Mouse (Mus musculus) neural tube, embryonic 15.5 days (tissue): ENCODE results near the gene Sp1. TPM values are rescaled to one million over a fixed set of nuclear protein-coding genes. Genes with fewer than 3 reads are reported as not detected.

Experiments
- ATAC-seq: fragments of 200-750 bp; cut with Nextera tagmentation; 2 replicates; pipeline ENCODE4 v1.8.0; 2017; ENCODE audit warnings: mild to moderate bottlenecking, moderate TSS enrichment, moderate library complexity; ENCODE audit not compliant: low FRiP score
- H3K27ac ChIP-seq: fragments of 300-500 bp; sonication (generic); replicated peaks from 2 replicates; pipeline ENCODE4 v1.5.1; 2015; ENCODE audit warnings: mild to moderate bottlenecking, inconsistent platforms
- H3K27me3 ChIP-seq: fragments of 300-500 bp; sonication (generic); replicated peaks from 2 replicates; pipeline ENCODE4 v1.6.1; 2015; ENCODE audit warnings: inconsistent platforms
- H3K36me3 ChIP-seq: fragments of 300-500 bp; sonication (generic); 2 replicates; pipeline ENCODE4 v1.6.1; 2015; ENCODE audit warnings: inconsistent platforms
- H3K4me1 ChIP-seq: fragments of 300-500 bp; sonication (generic); 2 replicates; pipeline ENCODE4 v1.6.1; 2015; ENCODE audit warnings: inconsistent platforms
- H3K4me2 ChIP-seq: fragments of 300-500 bp; sonication (generic); 2 replicates; pipeline ENCODE4 v1.6.1; 2015; ENCODE audit warnings: inconsistent platforms, mild to moderate bottlenecking, moderate library complexity
- H3K4me3 ChIP-seq: fragments of 300-500 bp; sonication (generic); replicated peaks from 2 replicates; pipeline ENCODE4 v1.5.1; 2015; ENCODE audit warnings: mild to moderate bottlenecking, inconsistent platforms
- H3K9ac ChIP-seq: fragments of 300-500 bp; sonication (generic); replicated peaks from 2 replicates; pipeline ENCODE4 v1.6.1; 2015; ENCODE audit warnings: mild to moderate bottlenecking, inconsistent platforms
- H3K9me3 ChIP-seq: fragments of 300-500 bp; sonication (generic); replicated peaks from 2 replicates; pipeline ENCODE4 v1.6.1; 2016; ENCODE audit warnings: inconsistent platforms
- WGBS: fragments of 180-500 bp; shearing (Covaris S2); methylation state at CpG from one replicate; pipeline ENCODE4 v1.1.7; 2015; ENCODE audit warnings: mixed read lengths; 5-methylcytosine and 5-hydroxymethylcytosine counted together
- polyA plus RNA-seq: library from polyadenylated mRNA; unstranded; fragments of >200 nt; fragmentation: Nextera tagmentation; extraction: Ambion mirVana; gene quantifications from 2 replicates; pipeline ENCODE4 v1.2.1, GENCODE M21; 2015

Gene Sp1
- polyA plus RNA-seq, result 3.0 and 3.9 TPM in 2 replicates

DNA sequence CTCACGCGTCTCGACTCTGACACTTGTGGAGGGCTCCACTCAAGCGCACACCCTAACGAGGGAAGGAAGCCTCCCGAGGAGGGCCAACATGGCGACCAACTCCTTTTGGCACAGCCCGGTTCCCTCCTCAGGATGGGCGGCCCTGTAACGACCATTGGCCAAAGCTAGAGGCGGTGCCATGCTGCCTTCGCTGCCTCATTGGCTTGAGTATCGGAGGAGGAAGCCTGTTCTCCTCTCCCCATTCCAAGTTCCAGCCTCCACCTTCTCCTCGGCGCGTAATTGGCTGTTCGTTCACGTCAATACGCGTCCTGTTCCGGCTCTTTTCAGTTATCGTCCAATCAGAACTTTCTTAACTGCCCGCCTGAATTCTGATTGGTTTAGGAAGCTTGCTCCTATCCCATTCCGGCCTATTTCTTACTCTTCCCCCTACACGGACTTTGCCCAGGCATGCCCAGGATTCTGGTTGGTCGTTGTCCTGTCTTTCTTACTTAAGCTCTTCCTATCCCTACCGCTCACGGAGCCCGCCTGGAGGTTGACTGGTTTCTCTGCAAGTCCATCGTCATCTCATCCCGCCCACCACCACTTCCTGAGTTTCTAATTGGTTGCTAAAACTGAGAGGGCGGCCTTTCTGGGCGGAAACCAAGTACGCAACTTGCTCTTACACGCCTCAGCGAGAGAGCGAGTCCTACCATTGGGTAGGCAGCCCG is at the start of gene Sp1:
Sp1 (plus strand) TSS at position 655 of the 707 bp plus-strand sequence.
- Histone ChIP-seq H3K27ac (peak within 1 kb of the TSS; percentile 100), H3K27me3 (no peaks in the 10 kb centered on the region), H3K4me1 (peaks cover 43% of the 10 kb centered on the region), H3K9me3 (no peaks in the 10 kb centered on the region), H3K4me2 (peak within 1 kb of the TSS; percentile 60), H3K9ac (peak within 1 kb of the TSS; percentile 77), H3K4me3 (peak within 1 kb of the TSS; percentile 72), H3K36me3 (peaks cover 28% of the 10 kb centered on the region)
- ATAC-seq, result peak; percentile 97
- under 1% methylated on average over 38 of the region's 38 CpGs for WGBS

DNA sequence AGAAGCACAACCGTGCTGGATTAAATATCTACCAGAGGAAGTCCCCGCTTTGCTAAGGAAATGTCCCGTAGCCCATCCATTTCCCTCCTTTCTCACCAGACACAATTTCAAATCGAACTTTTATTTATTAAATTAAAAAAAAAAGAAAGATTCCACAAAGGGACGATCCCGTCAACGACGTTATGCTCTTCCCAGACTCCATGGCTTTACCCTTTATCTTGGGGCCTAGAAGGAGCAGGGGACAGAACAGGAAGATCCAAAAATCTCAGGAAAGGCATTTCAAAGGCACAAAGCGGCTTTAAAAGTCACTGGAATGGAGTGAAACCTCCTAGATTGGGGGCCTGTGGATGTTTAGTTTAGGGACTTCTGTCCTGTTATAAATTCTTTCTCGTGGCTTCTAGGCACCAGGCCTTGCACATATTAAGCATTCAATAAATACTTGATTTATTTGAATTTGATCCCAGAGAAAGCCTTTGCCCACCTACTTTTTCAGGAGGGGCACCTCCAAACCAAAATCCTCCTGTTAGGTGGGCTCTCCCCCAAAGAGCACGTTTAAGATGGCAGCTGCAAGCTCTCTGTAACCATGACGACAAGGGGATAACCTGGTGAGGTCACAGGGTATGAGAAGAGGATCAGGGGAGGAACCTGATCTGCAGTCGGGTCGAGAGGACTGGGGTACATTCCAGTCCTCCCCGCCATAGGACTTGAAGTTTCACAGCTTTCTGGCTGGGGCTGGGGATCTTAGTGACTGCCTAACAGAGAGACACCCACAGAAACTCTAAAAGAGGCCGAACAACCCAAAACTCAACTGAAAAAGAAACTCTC is 49.2 kb upstream of the Sp1 start:
- Histone ChIP-seq H3K4me3 (no peak overlapping the region), H3K9ac (no peak overlapping the region), H3K27ac (no peak overlapping the region), H3K36me3 (no peaks in the 10 kb centered on the region), H3K4me2 (peak overlapping the region; percentile 98), H3K27me3 (peaks cover 48% of the 10 kb centered on the region), H3K4me1 (peaks cover 33% of the 10 kb centered on the region), H3K9me3 (no peaks in the 10 kb centered on the region)
- no peak for ATAC-seq
- WGBS, result 27% methylated on average over 16 of the region's 16 CpGs

DNA sequence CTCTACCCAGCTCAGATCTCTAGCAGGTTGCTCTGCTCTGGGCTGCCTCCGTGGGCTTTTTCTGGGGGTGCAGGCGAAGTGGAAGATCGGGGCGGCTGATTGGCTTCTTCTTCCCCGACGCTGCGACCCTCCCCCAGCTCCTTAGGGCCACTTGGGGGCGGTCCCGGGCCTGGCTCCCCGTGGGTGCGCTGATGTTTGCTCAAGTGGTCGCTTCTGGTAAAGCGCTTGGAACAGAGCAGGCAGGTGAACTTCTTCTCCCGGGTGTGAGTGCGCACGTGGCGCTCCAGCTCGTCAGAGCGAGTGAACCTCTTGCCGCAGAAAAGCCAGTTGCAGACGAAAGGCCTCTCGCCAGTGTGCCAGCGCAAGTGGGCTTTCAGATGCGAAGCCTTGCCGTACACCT is 47.8 kb upstream of the Sp1 start:
- Histone ChIP-seq H3K27me3 (peaks cover 48% of the 10 kb centered on the region), H3K4me1 (peaks cover 40% of the 10 kb centered on the region), H3K9ac (no peak overlapping the region), H3K4me3 (peak overlapping the region; percentile 7; the same call in 1 of the 2 replicates), H3K9me3 (no peaks in the 10 kb centered on the region), H3K4me2 (peak overlapping the region; percentile 53), H3K27ac (no peak overlapping the region), H3K36me3 (no peaks in the 10 kb centered on the region)
- no peak for ATAC-seq
- WGBS, result 3% methylated on average over 25 of the region's 25 CpGs

GRCm38 (mm10) chr15:102358834-102359233 is 47.1 kb upstream of the Sp1 start:
- H3K9ac ChIP-seq, result no peak overlapping the region
- H3K27me3 ChIP-seq, result peaks cover 55% of the 10 kb centered on the region
- no peak overlapping the region for H3K27ac ChIP-seq
- ATAC-seq, result no peak
- no peaks in the 10 kb centered on the region for H3K36me3 ChIP-seq
- H3K9me3 ChIP-seq, result no peaks in the 10 kb centered on the region
- H3K4me2 ChIP-seq, result peak overlapping the region; percentile 53; the same call in 1 of the 2 replicates
- peaks cover 40% of the 10 kb centered on the region for H3K4me1 ChIP-seq
- H3K4me3 ChIP-seq, result no peak overlapping the region
- 28% methylated on average over 5 of the region's 5 CpGs for WGBS

DNA sequence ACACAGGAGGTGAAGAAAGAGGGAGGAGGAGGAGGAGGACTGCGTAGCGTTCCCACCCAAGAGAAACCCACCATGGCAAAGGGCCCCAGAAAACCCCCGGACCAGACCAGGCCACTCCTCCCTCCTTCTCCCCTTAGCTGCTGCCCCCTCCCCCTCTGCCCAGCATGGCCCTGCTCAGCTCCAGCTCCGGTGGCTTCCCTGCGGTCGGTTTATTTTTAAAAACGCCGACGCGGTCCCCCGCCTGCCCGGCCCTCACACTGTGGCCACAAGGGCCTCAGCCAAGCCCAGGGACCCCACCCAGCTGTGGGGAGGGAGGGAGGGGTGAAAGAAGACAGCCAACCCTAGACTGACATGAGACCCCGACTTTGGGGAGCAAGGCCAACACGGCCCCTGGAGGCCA is 43.3 kb upstream of the Sp1 start:
- Histone ChIP-seq H3K9ac (no peak overlapping the region), H3K4me3 (no peak overlapping the region), H3K4me1 (peaks cover 32% of the 10 kb centered on the region), H3K27ac (0 out of 2 replicates have a peak overlapping the region, but pooled peaks have one; percentile 23), H3K36me3 (no peaks in the 10 kb centered on the region), H3K4me2 (peak overlapping the region; percentile 28; the same call in 1 of the 2 replicates), H3K27me3 (peaks cover 44% of the 10 kb centered on the region), H3K9me3 (no peaks in the 10 kb centered on the region)
- no peak for ATAC-seq
- WGBS, result 15% methylated on average over 14 of the region's 14 CpGs

DNA sequence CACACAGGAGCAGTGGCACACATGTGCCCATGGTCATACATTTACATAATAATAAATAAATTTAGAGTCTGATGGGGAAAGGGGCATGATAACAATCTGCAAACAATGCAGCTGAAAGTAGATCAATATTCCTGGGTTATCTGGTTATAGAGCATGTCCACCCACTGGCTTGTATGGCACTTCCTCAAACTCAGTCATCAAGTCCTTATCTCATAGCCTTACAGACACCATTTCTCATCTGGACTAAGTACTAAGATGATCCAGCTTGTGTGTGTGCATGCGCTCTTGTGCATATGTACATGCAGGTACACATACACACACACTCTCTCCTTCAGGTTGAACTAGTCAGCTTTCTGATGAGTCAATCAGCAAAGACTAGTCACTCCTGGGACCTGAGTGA is 41.3 kb upstream of the Sp1 start:
- Histone ChIP-seq H3K27ac (no peak overlapping the region), H3K27me3 (peaks cover 24% of the 10 kb centered on the region), H3K4me2 (no peak overlapping the region), H3K9me3 (no peaks in the 10 kb centered on the region), H3K4me3 (no peak overlapping the region), H3K9ac (no peak overlapping the region), H3K36me3 (no peaks in the 10 kb centered on the region), H3K4me1 (peaks cover 20% of the 10 kb centered on the region)
- 94% methylated on average over 1 of the region's 1 CpGs for WGBS
- ATAC-seq, result no peak

- WGBS, result 12% methylated on average over 7 of the region's 7 CpGs
- ATAC-seq, result no peak
- Histone ChIP-seq H3K9ac (no peak overlapping the region), H3K4me1 (peaks cover 26% of the 10 kb centered on the region), H3K4me3 (peak overlapping the region; percentile 32; the same call in 1 of the 2 replicates), H3K27ac (no peak overlapping the region), H3K27me3 (peaks cover 28% of the 10 kb centered on the region), H3K36me3 (no peaks in the 10 kb centered on the region), H3K9me3 (no peaks in the 10 kb centered on the region), H3K4me2 (peak overlapping the region; percentile 57)
Measured at GRCm38 (mm10) chr15:102366238-102366637, 39.7 kb upstream of the Sp1 start.

GRCm38 (mm10) chr15:102366733-102367344 is 39.1 kb upstream of the Sp1 start, which contains the start of gene Sp7:
Sp7 (minus strand) TSS chr15:102367182.
- Histone ChIP-seq H3K4me2 (peak within 1 kb of the TSS; percentile 57), H3K27me3 (peaks cover 28% of the 10 kb centered on the region), H3K27ac (no peak within 1 kb of the TSS), H3K36me3 (no peaks in the 10 kb centered on the region), H3K9ac (peak within 1 kb of the TSS; percentile 30; the same call in 1 of the 2 replicates), H3K9me3 (no peaks in the 10 kb centered on the region), H3K4me3 (peak within 1 kb of the TSS; percentile 32), H3K4me1 (peaks cover 26% of the 10 kb centered on the region)
- WGBS, result 4% methylated on average over 15 of the region's 15 CpGs
- peak; percentile 39; the same call in 1 of the 2 replicates for ATAC-seq

DNA sequence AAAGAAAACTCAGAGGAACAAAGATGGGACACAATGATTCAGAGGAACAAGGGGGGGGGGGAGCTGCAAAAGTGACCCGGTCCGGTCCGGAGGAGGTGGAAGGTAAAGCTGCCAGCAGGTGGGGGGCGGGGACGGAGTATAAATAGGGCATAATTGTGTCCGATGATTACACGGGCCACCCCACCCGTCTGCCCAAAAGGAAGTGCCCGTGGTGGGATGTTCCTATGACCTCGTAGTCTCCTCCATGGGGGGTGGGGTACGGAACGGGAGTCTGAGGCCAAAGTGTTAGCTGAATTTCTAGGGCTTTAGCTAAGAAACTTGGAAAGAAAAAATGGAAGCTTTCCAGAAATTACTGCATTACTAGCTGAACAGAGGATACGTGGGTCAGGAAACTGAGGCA is 36.0 kb upstream of the Sp1 start:
- no peak overlapping the region for H3K27ac ChIP-seq
- peaks cover 21% of the 10 kb centered on the region for H3K27me3 ChIP-seq
- no peak for ATAC-seq
- WGBS, result 11% methylated on average over 13 of the region's 13 CpGs
- H3K4me3 ChIP-seq, result no peak overlapping the region
- no peaks in the 10 kb centered on the region for H3K36me3 ChIP-seq
- H3K9ac ChIP-seq, result no peak overlapping the region
- peaks cover 19% of the 10 kb centered on the region for H3K4me1 ChIP-seq
- no peaks in the 10 kb centered on the region for H3K9me3 ChIP-seq
- 0 out of 2 replicates have a peak overlapping the region, but pooled peaks have one; percentile 6 for H3K4me2 ChIP-seq

- no peaks in the 10 kb centered on the region for H3K9me3 ChIP-seq
- H3K4me2 ChIP-seq, result no peak overlapping the region
- no peak overlapping the region for H3K4me3 ChIP-seq
- H3K27me3 ChIP-seq, result peaks cover 15% of the 10 kb centered on the region
- H3K9ac ChIP-seq, result no peak overlapping the region
- no peaks in the 10 kb centered on the region for H3K36me3 ChIP-seq
- H3K4me1 ChIP-seq, result peaks cover 19% of the 10 kb centered on the region
- no peak overlapping the region for H3K27ac ChIP-seq
- ATAC-seq, result no peak
- 8% methylated on average over 10 of the region's 10 CpGs for WGBS
Measured at GRCm38 (mm10) chr15:102370727-102371126, 35.2 kb upstream of the Sp1 start.

DNA sequence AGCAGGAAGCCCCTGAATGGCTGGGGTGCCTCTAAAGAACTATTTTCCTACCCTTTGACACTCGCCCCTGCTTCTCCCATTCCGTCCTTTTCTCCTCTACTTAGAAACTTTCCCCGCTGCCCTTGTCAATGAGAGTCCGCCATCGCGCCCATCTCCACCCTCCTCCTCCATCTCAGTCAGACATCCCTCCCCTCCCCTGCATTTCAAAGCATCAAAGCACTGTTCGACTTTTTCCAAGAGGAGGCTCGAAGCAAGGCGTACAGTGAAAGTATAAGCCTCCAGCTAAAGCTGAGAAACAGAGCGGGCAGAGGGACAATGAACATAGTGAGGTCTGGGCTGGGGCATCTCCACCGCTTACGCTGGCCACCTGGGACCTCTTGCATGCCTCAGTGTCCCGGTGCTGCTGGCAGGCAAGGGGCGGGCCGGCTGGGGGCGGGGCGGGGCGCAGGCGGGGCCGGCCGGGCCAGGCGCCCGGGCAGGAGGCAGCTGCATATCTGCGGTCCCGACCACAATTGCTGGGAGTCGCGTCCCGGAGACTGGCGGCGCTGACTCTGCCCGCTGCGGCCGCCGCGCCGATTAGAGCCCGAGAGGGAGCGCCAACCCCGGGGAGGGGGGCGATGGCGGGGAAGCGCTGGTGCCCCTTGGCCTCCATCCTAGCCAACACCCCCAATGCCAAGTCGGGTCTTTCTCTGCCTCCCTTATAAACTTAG is 29.3 kb upstream of the Sp1 start:
- peak; percentile 74 for ATAC-seq
- Histone ChIP-seq H3K4me2 (peak overlapping the region; percentile 87), H3K9ac (peak overlapping the region; percentile 67), H3K27me3 (no peaks in the 10 kb centered on the region), H3K4me3 (peak overlapping the region; percentile 58), H3K9me3 (no peaks in the 10 kb centered on the region), H3K36me3 (no peaks in the 10 kb centered on the region), H3K27ac (peak overlapping the region; percentile 49), H3K4me1 (peaks cover 18% of the 10 kb centered on the region)
- WGBS, result 1% methylated on average over 42 of the region's 43 CpGs
